Mouse (Mus musculus) CD4-positive, CD25-positive, alpha-beta regulatory T cell, adult 2 months (primary cell): Measurements from ENCODE around the gene Rtcb.

ENCODE experiments used
- DNase-seq: peaks from one replicate; pipeline ENCODE4 v3.0.0-alpha.2; 2012; ENCODE audit warnings: low read depth, low spot score

Rtcb gene

GRCm38 (mm10) chr10:85957464-85957950, at the start of gene Rtcb:
Rtcb (minus strand) TSS chr10:85957823.
- DNase-seq = peak; percentile 98

GRCm38 (mm10) chr10:86006455-86006854, 48.8 kb upstream of the Rtcb start:
- DNase-seq = no peak

- DNase-seq = no peak
Observed at GRCm38 (mm10) chr10:86000447-86000846, 42.8 kb upstream of the Rtcb start.

- DNase-seq = no peak
Observed at GRCm38 (mm10) chr10:85994543-85995104, 37.0 kb upstream of the Rtcb start.

- DNase-seq = no peak
Observed at GRCm38 (mm10) chr10:85993836-85994235, 36.2 kb upstream of the Rtcb start.

GRCm38 (mm10) chr10:85992412-85992811, 34.8 kb upstream of the Rtcb start:
- DNase-seq = no peak

GRCm38 (mm10) chr10:85989412-85990115, 31.9 kb upstream of the Rtcb start:
- no peak for DNase-seq

- no peak for DNase-seq
Observed at GRCm38 (mm10) chr10:85972915-85973314, 15.3 kb upstream of the Rtcb start.

- DNase-seq = no peak
Observed at GRCm38 (mm10) chr10:85971826-85972225, 14.2 kb upstream of the Rtcb start.

- no peak for DNase-seq
Observed at GRCm38 (mm10) chr10:85969894-85970620, 12.4 kb upstream of the Rtcb start.

GRCm38 (mm10) chr10:85968731-85969130, 11.1 kb upstream of the Rtcb start:
- no peak for DNase-seq

- DNase-seq = peak; percentile 78
Observed at GRCm38 (mm10) chr10:85968157-85968634, 10.6 kb upstream of the Rtcb start.

GRCm38 (mm10) chr10:85967411-85968156, 10.0 kb upstream of the Rtcb start:
- no peak for DNase-seq

GRCm38 (mm10) chr10:85966476-85966875, 8.9 kb upstream of the Rtcb start:
- no peak for DNase-seq

GRCm38 (mm10) chr10:85964316-85964715, 6.7 kb upstream of the Rtcb start:
- no peak for DNase-seq

- no peak for DNase-seq
Observed at GRCm38 (mm10) chr10:85962897-85963296, 5.3 kb upstream of the Rtcb start.

- peak; percentile 16 for DNase-seq
Observed at GRCm38 (mm10) chr10:85956871-85957419, 678 bp downstream of the Rtcb start.

- DNase-seq = no peak
Observed at GRCm38 (mm10) chr10:85954429-85954828, 3.2 kb downstream of the Rtcb start.

- DNase-seq = no peak
Observed at GRCm38 (mm10) chr10:85953401-85953800, 4.2 kb downstream of the Rtcb start.

- no peak for DNase-seq
Observed at GRCm38 (mm10) chr10:85951765-85952443, 5.7 kb downstream of the Rtcb start.
